Mouse (Mus musculus): ENCODE measurements around the gene Phlpp2. TPM values are rescaled to one million over a fixed set of nuclear protein-coding genes. Genes with fewer than 3 reads are reported as not detected.
"Not testable (repeated sequence)": the region's sequence is repeated elsewhere in the genome, so short reads cannot be mapped to it uniquely, and the experiment has no call there.

The Phlpp2 gene
- polyA plus RNA-seq, 1 experiment, result 6.6 TPM

- TF ChIP-seq POLR2A (IDR thresholded peaks at IDR 0.05; ENCODE audit: borderline replicate concordance, extremely low read depth, low read depth, low read length) (no peak), CTCF (IDR thresholded peaks at IDR 0.05; ENCODE audit: insufficient read depth, low read length) (no peak)
- Histone ChIP-seq H3K4me1 (ENCODE audit: control insufficient read depth, insufficient read depth, low read length) (peaks cover 2% of the 10 kb centered on the region; the same call in 1 of the 2 replicates), H3K4me3 (replicated peaks; ENCODE audit: extremely low read depth, low read depth, low read length) (no peak overlapping the region)
- no peak for DNase-seq
- WGBS, result 37% methylated on average over 2 of the region's 2 CpGs
These were observed 3.5 kb upstream of the Phlpp2 start for GRCm38 (mm10) chr8:109864798-109865197.

- TF ChIP-seq CTCF (IDR thresholded peaks at IDR 0.05; ENCODE audit: insufficient read depth, low read length), result no peak
- no peak for TF ChIP-seq POLR2A (IDR thresholded peaks at IDR 0.05; ENCODE audit: borderline replicate concordance, extremely low read depth, low read depth, low read length)
- no peak for DNase-seq
- peaks cover 2% of the 10 kb centered on the region; the same call in 1 of the 2 replicates for H3K4me1 ChIP-seq (ENCODE audit: control insufficient read depth, insufficient read depth, low read length)
- 78% methylated on average over 4 of the region's 4 CpGs for WGBS
- H3K4me3 ChIP-seq (replicated peaks; ENCODE audit: extremely low read depth, low read depth, low read length), result no peak overlapping the region
These were observed 2.8 kb upstream of the Phlpp2 start for GRCm38 (mm10) chr8:109865536-109865935.

DNA sequence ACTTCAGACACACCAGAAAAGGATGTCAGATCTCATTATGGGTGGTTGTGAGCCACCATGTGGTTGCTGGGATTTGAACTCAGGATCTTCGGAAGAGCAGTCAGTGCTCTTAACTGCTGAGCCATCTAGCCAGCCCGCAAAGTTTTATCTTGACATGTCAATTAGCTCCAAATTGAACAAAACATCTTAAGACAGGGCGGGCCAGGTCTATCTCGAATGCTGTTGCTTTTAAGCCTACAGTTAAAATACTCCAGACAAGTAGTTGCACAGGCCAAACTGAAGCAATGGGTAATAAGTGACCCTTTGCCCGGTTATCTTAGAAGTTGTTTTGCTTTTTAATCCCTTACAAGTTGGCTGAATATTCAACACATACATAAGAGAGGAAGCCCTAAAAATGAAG, 1.7 kb upstream of the Phlpp2 start:
- Histone ChIP-seq H3K4me1 (ENCODE audit: control insufficient read depth, insufficient read depth, low read length) (peaks cover 2% of the 10 kb centered on the region; the same call in 1 of the 2 replicates), H3K4me3 (replicated peaks; ENCODE audit: extremely low read depth, low read depth, low read length) (no peak overlapping the region)
- TF ChIP-seq POLR2A (IDR thresholded peaks at IDR 0.05; ENCODE audit: borderline replicate concordance, extremely low read depth, low read depth, low read length) (no peak), CTCF (IDR thresholded peaks at IDR 0.05; ENCODE audit: insufficient read depth, low read length) (no peak)
- 88% methylated on average over 5 of the region's 5 CpGs for WGBS
- no peak for DNase-seq

DNA sequence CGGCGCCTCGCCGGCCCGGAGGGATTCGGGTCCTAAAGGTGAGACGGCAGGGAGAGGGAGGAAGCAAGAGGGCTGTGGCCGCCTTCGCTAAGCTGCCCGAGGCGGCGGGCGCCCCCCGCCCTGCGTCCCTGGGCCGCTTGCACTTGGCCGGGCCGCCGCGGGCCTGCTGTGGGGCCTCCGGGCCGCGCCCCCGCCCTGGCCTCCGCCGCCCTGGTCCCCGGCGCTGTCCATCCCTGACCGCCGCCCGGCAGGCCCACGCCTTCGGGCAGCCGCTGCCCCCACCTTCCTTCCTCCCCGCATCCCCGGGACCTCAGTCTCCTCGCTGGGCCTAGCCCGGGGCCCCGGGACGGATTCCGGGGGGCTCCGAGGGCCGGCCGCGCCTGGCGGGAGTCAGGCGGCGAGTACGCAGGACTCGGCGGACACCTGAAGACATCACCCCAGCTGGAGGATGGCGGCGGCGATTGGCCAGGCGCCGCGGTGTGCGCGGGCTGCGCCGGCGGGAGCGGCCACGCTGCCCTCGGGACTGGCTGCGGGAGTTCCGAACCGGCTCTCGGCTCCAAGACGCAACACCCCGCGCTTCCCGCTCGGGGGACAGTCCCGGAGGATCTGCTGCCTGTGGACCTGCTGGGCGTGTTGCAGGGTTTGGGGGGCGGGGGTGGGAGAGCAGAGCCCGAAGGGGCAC, 479 bp downstream of the Phlpp2 start:
- no peak for DNase-seq
- TF ChIP-seq POLR2A (IDR thresholded peaks at IDR 0.05; ENCODE audit: borderline replicate concordance, extremely low read depth, low read depth, low read length) (no peak), CTCF (IDR thresholded peaks at IDR 0.05; ENCODE audit: insufficient read depth, low read length) (no peak)
- WGBS, result 1% methylated on average over 78 of the region's 78 CpGs
- no peaks in the 10 kb centered on the region; the same call in 1 of the 2 replicates for H3K4me1 ChIP-seq (ENCODE audit: control insufficient read depth, insufficient read depth, low read length)
- H3K4me3 ChIP-seq (replicated peaks; ENCODE audit: extremely low read depth, low read depth, low read length), result peak overlapping the region; percentile 81

GRCm38 (mm10) chr8:109871056-109871455, 2.7 kb downstream of the Phlpp2 start:
- WGBS, result 68% methylated on average over 1 of the region's 1 CpGs
- no peaks in the 10 kb centered on the region; the same call in 1 of the 2 replicates for H3K4me1 ChIP-seq (ENCODE audit: control insufficient read depth, insufficient read depth, low read length)
- no peak for DNase-seq
- no peak overlapping the region for H3K4me3 ChIP-seq (replicated peaks; ENCODE audit: extremely low read depth, low read depth, low read length)
- TF ChIP-seq CTCF (IDR thresholded peaks at IDR 0.05; ENCODE audit: insufficient read depth, low read length) (no peak), POLR2A (IDR thresholded peaks at IDR 0.05; ENCODE audit: borderline replicate concordance, extremely low read depth, low read depth, low read length) (no peak)

DNA sequence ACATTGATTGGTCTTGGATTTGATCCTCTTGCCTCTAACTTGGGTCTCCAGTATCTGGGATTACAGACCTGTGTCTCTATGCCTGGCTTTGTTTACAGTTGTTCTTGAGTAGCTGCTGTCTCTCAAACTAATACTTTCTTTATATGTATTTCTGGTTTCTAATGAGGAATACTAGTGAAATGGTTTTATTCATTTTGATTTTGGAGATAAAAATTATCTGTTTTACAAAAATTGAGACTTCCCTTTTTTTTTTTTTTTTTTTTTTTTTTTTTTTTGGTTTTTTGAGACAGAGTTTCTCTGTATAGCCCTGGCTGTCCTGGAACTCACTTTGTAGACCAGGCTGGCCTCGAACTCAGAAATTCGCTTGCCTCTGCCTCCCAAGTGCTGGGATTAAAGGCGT, 5.5 kb downstream of the Phlpp2 start:
- not testable (repeated sequence) for H3K4me1 ChIP-seq (ENCODE audit: control insufficient read depth, insufficient read depth, low read length); DNase-seq; H3K4me3 ChIP-seq (replicated peaks; ENCODE audit: extremely low read depth, low read depth, low read length)
- WGBS, result 97% methylated on average over 3 of the region's 3 CpGs

- no peak for TF ChIP-seq POLR2A (IDR thresholded peaks at IDR 0.05; ENCODE audit: borderline replicate concordance, extremely low read depth, low read depth, low read length)
- TF ChIP-seq CTCF (IDR thresholded peaks at IDR 0.05; ENCODE audit: insufficient read depth, low read length), result no peak
- WGBS, result 71% methylated on average over 5 of the region's 5 CpGs
- DNase-seq, result no peak
- H3K4me3 ChIP-seq (replicated peaks; ENCODE audit: extremely low read depth, low read depth, low read length), result no peak overlapping the region
- H3K4me1 ChIP-seq (ENCODE audit: control insufficient read depth, insufficient read depth, low read length), result no peaks in the 10 kb centered on the region
These were observed 11.8 kb downstream of the Phlpp2 start for GRCm38 (mm10) chr8:109880012-109880662.

GRCm38 (mm10) chr8:109885294-109885693, 17.0 kb downstream of the Phlpp2 start:
- Histone ChIP-seq H3K4me3 (replicated peaks; ENCODE audit: extremely low read depth, low read depth, low read length) (no peak overlapping the region), H3K4me1 (ENCODE audit: control insufficient read depth, insufficient read depth, low read length) (no peaks in the 10 kb centered on the region)
- no peak for DNase-seq
- no peak for TF ChIP-seq CTCF (IDR thresholded peaks at IDR 0.05; ENCODE audit: insufficient read depth, low read length)
- no peak for TF ChIP-seq POLR2A (IDR thresholded peaks at IDR 0.05; ENCODE audit: borderline replicate concordance, extremely low read depth, low read depth, low read length)

GRCm38 (mm10) chr8:109889211-109889610, 20.9 kb downstream of the Phlpp2 start:
- WGBS, result 97% methylated on average over 1 of the region's 1 CpGs
- Histone ChIP-seq H3K4me1 (ENCODE audit: control insufficient read depth, insufficient read depth, low read length) (no peaks in the 10 kb centered on the region), H3K4me3 (replicated peaks; ENCODE audit: extremely low read depth, low read depth, low read length) (no peak overlapping the region)
- DNase-seq, result no peak
- no peak for TF ChIP-seq POLR2A (IDR thresholded peaks at IDR 0.05; ENCODE audit: borderline replicate concordance, extremely low read depth, low read depth, low read length)
- no peak for TF ChIP-seq CTCF (IDR thresholded peaks at IDR 0.05; ENCODE audit: insufficient read depth, low read length)
